Mouse (Mus musculus) MEL-GATA-1-ER (cell line): ENCODE measurements around the gene Gm42906.

Source experiments
- DNase-seq: peaks from one replicate; pipeline ENCODE4 v3.0.0-alpha.2; 2012; ENCODE audit warnings: low read depth; ENCODE audit errors: extremely low read depth

Gm42906 gene

DNA sequence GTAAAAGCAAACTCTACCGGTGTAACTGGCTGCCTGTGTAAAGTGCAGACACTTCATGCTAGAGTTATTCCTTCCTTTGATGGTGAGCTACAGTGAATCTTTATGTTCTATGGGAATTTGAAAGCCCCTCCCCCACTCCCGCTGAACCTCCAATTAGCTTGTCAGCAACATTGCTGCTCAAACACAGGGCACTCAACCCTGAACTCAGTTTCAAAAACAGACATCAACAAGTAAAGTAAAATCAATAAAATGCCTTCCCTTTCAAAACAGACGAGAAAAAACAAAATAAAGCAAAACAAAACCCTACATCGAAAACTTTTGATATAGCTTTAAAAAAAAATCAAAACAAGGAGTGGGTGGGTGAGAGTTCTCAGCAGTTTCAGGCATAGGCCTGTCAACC is 273.9 kb downstream of the Gm42906 start:
- no peak for DNase-seq

DNA sequence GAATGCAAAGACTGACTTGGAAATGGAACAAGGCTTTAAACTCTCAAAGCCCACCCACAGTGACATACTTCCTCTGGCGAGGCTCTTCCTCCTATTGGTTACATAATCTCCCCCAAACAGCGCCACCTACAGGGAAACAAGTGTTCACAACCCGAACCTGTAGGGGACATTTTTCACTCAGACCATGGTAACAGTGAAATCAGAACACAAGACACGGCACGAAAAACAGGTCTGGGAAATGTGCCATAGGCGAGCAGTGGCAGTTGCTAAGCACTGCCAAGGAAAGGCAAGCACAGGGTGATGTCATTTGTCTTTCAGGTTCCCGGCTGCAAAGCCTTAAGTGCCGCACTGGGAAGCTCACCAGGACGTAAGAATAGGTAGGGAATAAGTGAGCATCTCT is 276.4 kb downstream of the Gm42906 start:
- DNase-seq: no peak

DNA sequence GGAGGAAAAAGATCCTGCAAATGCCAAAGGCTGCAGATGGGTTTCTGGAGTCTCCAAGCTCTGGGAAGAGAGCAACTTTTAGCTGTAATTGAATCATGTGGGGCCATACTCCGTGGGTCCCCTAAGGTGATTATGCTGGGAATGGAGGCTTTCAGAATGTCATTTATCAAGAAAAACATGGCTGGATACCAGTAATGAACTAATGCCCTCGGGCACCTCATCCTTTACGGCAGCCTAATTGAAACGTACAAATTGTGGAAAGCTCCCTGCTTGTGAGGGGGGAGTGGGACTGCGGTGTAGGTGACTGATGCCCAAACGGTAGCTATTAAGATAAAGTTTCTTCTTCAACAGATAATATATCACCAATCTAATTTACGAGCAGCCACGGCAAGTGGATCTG is 278.5 kb downstream of the Gm42906 start:
- DNase-seq: no peak

DNA sequence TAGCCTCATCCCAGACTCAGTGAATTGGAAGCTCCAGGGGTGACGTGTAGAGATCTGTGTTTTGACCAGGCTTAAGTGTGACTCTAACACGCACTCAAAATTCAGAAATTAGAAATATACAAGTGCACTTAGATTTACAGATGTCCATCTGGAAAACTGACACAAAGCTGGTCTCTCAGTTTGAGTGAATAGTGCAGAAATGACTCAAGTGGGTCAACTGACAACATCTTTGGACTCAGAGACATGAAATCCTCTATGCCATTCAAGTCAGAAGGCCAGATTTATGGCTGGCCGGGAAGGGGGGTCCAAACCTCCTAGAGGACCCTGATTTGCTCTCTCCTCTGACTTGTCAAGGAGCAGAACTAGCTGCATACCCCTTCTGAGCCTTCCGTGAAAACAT is 279.9 kb downstream of the Gm42906 start:
- DNase-seq: no peak

DNA sequence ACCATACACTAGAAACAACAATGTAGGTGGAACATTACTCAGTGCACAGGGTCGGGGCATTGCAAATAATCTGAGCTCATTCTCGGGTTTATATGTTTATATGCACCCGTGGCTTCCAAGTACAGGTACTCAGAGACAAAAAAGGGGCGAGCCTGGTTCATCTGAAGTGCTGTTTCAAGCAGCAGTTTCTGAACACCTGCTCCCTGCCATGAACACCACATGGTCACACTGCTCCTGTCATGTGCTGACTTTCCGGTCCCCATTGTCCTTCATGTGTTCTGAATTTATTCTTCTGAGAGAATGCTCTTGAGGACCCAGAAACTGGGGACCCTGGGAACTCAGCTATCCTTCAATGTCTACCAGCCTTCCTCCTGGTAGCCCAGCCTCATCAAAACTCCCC is 282.2 kb downstream of the Gm42906 start:
- no peak for DNase-seq

DNA sequence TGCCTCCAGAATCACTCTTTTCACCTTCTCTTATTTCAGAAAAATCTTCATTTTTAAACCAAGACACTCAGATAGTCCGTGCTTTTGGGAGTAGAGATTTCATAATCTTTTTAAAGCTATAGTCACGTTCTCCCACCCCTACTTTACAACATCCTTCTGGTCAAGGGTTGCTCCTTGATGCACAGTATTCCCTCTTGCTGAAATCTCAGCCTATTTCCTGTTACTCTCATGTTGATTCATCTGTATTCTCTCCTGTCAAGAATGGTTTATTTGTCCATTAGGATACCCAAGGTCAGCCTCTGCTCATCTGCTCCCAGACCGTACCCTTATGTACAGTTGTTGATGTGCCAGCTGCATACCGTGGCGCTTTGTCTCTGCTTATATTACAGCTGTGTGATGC is 284.0 kb downstream of the Gm42906 start:
- DNase-seq: no peak

DNA sequence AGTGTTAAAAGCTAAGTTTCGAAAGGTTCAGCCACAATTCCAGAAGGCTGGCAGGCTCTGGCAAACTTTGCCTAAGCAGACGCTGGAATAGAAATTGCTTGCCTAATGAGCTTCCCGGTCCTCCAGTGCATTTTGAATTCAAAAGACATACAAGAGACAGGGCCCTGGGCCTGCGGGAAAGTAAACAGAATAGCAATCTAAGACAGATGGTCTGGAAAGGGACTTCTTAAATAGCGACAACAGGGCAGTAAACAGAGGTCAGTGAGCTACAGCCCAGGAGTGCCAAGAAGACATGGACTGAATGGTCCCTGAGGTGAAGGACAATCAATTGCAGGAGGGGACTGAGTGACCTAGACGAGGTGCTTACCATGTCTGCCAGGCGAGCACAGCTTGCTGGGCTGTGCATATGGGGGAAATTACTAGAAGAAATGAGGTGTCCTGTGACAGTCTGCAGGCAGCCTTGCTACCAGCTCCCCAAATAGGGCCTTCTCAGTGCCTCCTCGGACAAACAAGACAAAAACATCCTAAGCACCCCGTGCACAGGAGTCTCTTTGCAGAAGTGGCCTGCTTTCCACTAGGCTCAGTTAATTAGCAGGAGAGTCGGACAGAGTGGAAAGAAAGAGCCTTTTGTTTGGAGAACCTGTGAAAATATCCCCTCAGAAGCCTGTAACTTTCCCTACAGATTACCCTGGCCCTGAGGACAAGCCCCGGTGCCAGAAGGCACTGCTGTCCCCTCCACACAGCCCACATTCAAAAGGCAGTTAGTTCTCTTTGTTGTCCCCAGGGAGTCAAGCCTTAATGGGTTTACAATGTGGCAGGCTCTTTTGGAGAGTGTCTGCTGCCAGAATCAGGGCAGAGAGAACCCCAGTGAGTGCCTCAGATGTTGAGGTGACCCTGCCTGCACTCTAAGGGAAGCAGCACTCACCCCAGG is 285.0 kb downstream of the Gm42906 start:
- DNase-seq: no peak

DNA sequence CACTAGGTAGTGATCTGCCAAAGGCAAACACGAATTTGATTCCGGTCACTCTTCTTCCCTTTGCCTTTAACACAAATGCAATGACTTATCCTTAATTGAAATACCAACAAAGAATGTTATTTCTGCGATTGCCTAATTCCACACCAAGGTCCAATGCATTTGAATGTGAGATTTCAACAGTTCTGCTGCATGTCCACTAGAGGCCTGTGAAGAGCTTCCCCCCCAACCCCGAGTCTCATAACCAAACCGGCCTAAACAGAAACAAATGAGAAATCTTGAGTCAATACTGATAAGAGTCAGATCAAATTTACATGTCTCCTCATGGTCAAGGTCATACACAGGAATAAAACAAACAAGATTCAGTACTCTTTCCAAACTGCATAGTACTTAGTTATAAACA is 285.7 kb downstream of the Gm42906 start:
- no peak for DNase-seq

DNA sequence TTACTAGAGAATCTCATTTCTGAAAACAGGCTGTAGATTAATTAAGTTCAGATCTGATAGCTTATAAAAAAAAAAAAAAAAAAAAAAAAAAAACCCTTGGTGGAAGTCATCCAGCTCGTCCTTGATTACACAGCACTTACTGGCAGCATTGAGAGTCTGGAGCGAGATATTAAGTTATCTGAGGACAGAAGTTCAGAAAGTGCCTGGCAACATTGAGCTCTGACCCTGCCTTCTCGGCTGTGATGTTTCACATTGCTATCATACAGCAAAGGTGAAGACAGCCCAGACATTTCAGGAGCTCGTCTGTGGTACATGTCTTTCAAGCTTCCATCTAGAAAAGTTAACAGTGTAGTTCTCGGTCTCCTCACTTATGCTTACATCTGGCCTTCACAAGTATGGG is 290.1 kb downstream of the Gm42906 start:
- DNase-seq: no peak

DNA sequence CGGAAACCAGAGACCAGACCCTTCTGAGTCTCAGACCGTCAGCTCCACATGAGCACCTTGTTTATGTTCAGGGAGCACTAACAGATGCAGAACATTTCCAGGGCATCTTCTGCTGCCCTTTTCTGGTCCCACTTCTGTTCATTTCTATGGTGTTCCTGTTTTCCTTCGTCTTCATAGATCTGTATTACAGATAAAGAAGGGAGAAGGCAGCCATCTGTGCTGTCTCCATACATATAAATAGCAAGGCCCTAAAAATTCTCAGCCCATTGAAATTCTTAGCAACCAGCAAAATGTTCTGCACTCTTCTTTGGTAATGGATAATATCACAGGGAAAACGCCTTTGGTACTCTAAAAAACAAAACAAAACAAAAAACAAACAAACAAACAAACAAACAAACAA is 290.7 kb downstream of the Gm42906 start:
- DNase-seq: no peak

DNA sequence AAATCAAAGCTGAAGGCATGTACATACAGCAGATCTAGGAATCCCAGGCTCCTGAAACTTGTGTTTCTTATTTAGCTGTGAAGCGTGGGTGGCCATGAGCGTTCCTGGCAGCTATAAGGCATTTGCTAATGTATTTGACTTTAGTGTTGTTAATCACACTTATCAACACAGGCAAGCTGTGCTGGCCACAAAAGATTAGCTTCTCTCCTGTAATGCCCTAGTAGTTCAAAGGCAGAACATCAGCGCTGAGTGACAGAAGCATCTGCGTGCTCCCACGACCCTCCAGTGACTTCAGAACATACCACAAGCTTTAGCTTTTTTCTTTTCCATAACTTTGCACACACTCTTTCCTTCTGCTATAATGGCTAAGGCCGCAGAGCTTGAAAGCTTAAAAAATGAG is 292.0 kb downstream of the Gm42906 start:
- no peak for DNase-seq

DNA sequence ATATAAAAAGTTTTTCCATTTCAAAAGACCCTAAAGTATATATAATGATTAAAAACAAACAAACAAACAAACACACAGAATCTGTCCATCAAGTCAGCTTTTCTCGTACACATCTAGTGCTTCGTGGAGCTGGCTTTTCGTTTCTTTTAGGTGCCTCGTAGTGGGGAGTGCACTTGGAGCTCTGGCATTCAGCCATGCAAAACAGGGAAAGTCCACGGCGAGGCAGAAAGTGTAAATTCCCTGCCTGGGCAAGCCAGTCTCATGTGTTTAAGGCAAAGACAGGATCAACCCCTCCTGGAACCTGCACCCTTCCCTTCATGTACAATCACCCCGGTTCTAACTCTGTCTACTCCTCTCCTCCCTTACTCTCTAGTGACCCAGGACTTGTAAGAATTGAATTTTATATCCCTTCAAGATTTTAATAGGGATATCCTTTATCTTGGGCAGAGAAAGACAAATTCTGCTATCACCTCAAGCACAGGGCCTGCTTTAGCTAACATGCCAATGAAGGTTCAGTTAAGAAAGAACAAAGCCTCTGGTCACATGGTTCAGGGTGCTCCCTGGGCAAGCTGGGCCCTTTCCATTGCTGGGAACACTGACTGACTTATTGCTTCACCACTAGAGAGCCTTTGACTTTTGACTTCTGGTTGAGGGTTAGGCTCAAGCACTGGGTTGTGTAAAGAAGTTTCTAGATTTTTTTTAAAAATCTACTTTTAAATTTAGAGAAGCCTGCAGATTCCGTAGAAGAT is 292.7 kb downstream of the Gm42906 start:
- DNase-seq: no peak

DNA sequence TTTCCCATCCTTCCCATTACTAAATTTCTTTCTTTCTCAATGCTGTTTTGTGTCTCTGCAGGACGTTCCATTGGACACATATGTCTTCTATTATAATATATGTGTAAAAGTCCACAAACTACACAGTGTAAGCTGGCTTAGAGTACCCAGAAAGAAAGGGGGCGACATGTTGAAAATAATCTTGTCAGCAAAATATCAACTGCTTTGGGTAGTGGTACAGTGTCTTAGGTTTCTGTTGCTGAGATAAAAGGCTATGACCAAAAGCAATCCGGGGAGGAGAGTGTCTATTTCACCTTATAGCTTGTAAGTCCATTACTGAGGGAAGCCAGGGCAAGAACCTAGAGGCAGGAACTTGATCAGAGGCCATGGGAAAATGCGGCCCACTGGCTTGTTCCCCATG is 293.8 kb downstream of the Gm42906 start:
- DNase-seq: no peak

DNA sequence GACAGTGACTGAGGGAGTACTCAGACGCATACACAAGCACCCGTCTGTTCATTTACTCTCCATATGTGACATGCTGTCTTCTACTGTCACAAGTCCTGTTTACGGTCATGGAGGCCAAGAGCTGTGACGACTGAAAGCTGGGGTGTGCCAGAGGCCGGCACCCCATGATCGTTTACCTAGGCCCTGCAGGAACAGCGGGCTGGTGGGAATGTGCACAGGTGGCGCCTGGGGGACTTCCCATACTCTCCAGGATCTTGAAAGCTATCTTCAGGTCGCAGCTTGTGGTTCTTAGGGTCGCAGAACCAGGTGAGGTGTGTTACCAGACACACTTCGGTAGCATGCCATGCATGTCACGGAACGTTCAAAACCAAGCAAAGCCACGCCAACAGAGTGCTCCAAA is 294.2 kb downstream of the Gm42906 start:
- DNase-seq: no peak

DNA sequence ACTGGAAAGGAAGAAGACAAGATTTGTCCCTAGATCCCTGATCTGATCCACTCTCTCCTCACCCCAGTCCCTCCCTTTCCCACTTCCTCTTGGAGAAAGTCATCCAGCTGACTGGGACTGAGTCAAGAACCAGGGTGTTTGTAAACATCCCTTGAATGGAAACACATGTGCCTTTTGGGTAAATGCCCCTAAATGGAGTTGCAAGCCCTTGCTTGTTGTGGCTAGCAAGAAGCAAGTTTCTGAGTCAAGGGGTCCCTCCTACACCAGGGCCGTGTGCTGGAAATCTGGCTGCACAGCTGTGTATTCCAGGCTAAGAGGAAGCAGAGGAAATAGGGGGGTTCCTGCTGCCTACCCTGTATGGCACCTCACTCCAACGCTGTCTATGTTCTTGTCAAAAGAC is 298.2 kb downstream of the Gm42906 start:
- no peak for DNase-seq

DNA sequence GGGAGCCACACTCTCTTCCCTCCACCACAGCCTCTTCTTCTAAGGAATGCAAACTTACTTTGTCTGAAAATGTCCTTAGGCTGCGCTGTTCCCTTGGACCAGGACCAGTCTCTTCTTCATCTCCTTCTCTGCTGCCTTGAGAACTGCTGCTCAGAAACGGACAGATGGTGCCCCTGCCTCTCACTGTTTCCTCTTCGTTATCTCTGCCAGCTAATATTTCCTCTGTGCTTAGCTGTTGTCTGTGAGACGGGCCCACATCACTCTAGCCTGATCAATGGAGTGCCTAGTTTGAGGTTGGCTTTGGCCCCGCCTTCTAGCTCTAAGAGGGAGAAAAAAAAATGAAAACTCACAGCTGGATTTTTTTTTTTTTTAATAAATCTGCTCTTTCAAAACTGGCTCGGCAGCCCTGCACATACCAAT is 300.7 kb downstream of the Gm42906 start:
- no peak for DNase-seq

DNA sequence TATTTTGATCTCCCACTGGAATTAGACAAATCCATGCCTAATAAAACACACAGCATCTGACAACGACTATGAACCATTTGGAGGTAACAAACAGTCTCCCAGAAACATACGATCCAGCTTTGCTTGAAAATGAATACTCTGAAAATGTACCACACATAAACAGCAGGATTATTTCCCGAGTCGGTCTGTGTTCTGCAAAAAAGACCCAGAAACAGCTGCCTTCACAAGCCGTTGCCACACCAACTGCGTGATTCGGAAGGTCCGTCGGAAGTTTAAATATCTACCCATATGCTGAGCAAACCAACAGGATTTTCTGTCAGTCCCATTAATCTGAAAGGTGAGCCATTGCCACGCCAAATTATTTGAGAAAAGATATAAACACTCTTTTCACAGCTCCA is 301.4 kb downstream of the Gm42906 start:
- DNase-seq: no peak

DNA sequence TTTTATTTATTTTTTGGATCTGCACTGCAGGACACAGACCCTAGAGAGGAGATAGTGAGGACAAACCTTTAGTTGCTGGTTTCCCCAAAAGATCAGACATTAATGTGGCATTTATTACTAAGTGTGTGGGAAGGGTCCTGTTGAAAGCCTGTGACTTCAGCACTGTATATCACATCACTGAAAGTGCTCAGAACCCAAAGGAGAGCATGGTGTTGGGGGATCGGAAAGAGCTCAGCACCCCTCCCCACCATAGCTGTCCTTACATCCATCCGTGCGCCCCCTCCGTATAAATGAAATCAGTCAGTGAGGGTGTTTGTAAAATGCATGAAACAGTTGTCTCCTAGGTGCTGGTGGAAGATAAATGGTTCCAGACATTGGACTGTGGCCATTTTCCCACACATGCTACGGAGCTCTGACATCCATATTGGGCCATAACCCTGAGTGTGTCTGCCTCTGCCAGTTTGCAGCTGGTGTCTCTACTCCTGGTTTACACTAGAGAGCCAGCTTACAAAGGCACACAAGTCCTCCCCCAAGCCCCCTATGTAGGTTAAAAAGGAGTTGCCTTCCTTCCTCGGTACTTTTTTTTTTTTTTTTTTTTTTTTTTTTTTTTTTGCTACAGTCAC is 301.9 kb downstream of the Gm42906 start:
- DNase-seq: no peak

DNA sequence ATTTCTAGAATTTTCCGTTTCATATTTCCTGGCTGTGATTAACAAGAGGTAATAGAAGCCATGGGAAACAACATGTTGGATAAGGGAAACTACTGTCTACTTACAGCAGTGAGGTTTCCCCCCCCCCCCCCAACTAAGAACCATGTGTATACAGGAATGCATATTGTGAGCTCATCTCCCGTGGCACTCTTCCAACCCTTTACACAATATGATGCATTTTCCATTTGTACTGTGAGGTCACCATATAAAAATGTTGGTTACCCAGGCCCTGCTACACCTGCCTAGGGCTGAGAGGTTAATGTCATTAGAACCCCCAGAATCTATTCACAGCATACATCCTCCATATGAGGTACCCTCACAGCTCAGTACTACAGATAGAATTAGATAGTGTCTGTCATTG is 310.1 kb downstream of the Gm42906 start:
- no peak for DNase-seq

DNA sequence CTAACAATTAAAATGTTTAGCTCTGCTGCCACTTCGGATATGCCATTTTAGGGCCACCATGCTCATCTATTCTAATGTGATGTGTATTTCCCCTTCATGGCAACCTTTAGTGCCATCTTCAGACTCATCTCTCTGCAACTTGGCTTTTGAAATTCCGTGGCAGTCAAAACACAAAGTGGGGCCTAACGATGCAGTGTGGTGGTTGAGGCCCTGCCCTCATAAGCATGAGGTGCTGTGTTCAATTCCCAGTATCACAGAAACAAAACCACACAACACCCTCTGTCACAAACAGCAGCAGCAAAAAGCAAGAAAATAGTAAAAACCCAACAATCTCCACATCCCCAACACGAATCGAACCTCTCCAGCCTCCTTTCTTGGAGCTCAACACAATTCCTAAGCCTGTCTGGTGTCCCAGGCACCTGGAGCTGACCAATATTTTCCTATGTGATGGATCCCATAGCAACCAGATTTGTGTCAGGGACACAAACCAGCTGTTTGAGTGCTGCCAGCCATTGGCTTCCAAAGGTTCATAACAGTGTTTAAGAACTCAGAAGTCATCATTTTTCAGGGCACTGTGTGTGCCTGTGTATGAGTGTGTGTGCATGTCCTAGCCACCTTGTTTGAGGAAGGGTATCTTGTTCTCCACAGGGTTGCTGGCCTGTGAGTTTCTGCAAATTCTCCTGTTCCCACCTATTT is 311.6 kb downstream of the Gm42906 start:
- no peak for DNase-seq

DNA sequence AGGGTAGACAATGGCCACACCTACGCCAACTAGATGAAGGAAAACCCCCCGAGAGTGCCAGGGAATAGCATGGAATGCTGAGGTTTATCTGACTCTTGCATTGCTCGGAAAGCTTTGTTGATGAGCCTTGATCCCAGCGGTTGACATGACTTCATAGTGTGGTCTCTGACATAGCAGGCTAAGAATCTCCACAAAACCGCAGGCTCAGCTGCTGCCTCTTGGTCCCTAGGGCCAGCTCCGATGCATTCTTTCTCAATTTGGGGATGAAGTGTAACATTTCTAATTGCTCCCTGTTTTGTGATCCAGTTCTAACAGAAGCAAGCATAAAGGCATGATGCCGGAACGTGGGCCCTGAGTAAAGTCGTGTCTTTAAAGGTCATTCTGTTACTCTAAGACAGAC is 315.2 kb downstream of the Gm42906 start:
- no peak for DNase-seq
